Mouse (Mus musculus) hindbrain, embryonic 15.5 days (tissue): ENCODE measurements around the gene Smco3. TPM values are rescaled to one million over a fixed set of nuclear protein-coding genes. Genes with fewer than 3 reads are reported as not detected.
A peak's percentile ranks its signal among the peaks of the same experiment; 100 is the strongest.

Experiments
- ATAC-seq: fragments of 200-750 bp; cut with Nextera tagmentation; 2 replicates; pipeline ENCODE4 v1.8.0; 2017; ENCODE audit warnings: low read depth, moderate number of reproducible peaks, moderate TSS enrichment; ENCODE audit not compliant: low FRiP score
- H3K27ac ChIP-seq: fragments of 300-500 bp; sonication (generic); replicated peaks from 2 replicates; pipeline ENCODE4 v1.5.1; 2015; ENCODE audit warnings: mild to moderate bottlenecking, inconsistent platforms
- H3K27me3 ChIP-seq: fragments of 300-500 bp; sonication (generic); 2 replicates; pipeline ENCODE4 v1.6.1; 2015; ENCODE audit warnings: control low read depth, inconsistent platforms
- H3K36me3 ChIP-seq: fragments of 300-500 bp; sonication (generic); 2 replicates; pipeline ENCODE4 v1.6.1; 2015; ENCODE audit warnings: control low read depth, inconsistent platforms
- H3K4me1 ChIP-seq: fragments of 300-500 bp; sonication (generic); replicated peaks from 2 replicates; pipeline ENCODE4 v1.6.1; 2015; ENCODE audit warnings: control low read depth, inconsistent platforms
- H3K4me2 ChIP-seq: fragments of 300-500 bp; sonication (generic); 2 replicates; pipeline ENCODE4 v1.6.1; 2015; ENCODE audit warnings: moderate library complexity, mild to moderate bottlenecking, inconsistent platforms
- H3K4me3 ChIP-seq: fragments of 300-500 bp; sonication (generic); 2 replicates; pipeline ENCODE4 v1.5.1; 2015; ENCODE audit warnings: mild to moderate bottlenecking, inconsistent platforms
- H3K9ac ChIP-seq: fragments of 300-500 bp; sonication (generic); 2 replicates; pipeline ENCODE4 v1.6.1; 2015; ENCODE audit warnings: inconsistent platforms
- H3K9me3 ChIP-seq: fragments of 300-500 bp; sonication (generic); 2 replicates; pipeline ENCODE4 v1.6.1; 2016; ENCODE audit warnings: control low read depth, inconsistent platforms
- WGBS: fragments of 180-500 bp; shearing (Covaris S2); methylation state at CpG from one replicate; pipeline ENCODE4 v1.1.7; 2015; 5-methylcytosine and 5-hydroxymethylcytosine counted together
- polyA plus RNA-seq: library from polyadenylated mRNA; unstranded; fragments of >200 nt; fragmentation: Nextera tagmentation; extraction: Ambion mirVana; gene quantifications from 2 replicates; pipeline ENCODE4 v1.2.1, GENCODE M21; 2015

Smco3 gene
- polyA plus RNA-seq, 1 experiment from 2014 or later = 1.4 TPM

GRCm38 (mm10) chr6:136844903-136845302, 9.7 kb upstream of the Smco3 start:
- Histone ChIP-seq H3K27me3 (no peaks in the 10 kb centered on the region), H3K9me3 (no peaks in the 10 kb centered on the region), H3K4me1 (no peaks in the 10 kb centered on the region), H3K36me3 (no peaks in the 10 kb centered on the region), H3K4me2 (no peak overlapping the region), H3K9ac (no peak overlapping the region), H3K27ac (no peak overlapping the region), H3K4me3 (no peak overlapping the region)
- WGBS = 56% methylated on average over 2 of the region's 2 CpGs
- ATAC-seq = no peak

GRCm38 (mm10) chr6:136837323-136837722, 2.1 kb upstream of the Smco3 start:
- Histone ChIP-seq H3K9me3 (no peaks in the 10 kb centered on the region), H3K36me3 (no peaks in the 10 kb centered on the region), H3K27me3 (no peaks in the 10 kb centered on the region), H3K4me3 (no peak overlapping the region), H3K4me2 (no peak overlapping the region), H3K4me1 (no peaks in the 10 kb centered on the region), H3K9ac (no peak overlapping the region), H3K27ac (no peak overlapping the region)
- 87% methylated on average over 3 of the region's 3 CpGs for WGBS
- ATAC-seq = no peak

GRCm38 (mm10) chr6:136831712-136832111, 3.5 kb downstream of the Smco3 start:
- WGBS = 81% methylated on average over 5 of the region's 5 CpGs
- Histone ChIP-seq H3K9me3 (no peaks in the 10 kb centered on the region), H3K9ac (no peak overlapping the region), H3K4me3 (no peak overlapping the region), H3K27ac (no peak overlapping the region), H3K36me3 (no peaks in the 10 kb centered on the region), H3K4me1 (peaks cover 12% of the 10 kb centered on the region), H3K4me2 (no peak overlapping the region), H3K27me3 (peaks cover 10% of the 10 kb centered on the region; the same call in 1 of the 2 replicates)
- ATAC-seq = no peak

GRCm38 (mm10) chr6:136828681-136829080, 6.6 kb downstream of the Smco3 start:
- Histone ChIP-seq H3K27me3 (peaks cover 10% of the 10 kb centered on the region; the same call in 1 of the 2 replicates), H3K9me3 (no peaks in the 10 kb centered on the region), H3K4me2 (peak overlapping the region; percentile 69), H3K4me1 (peaks cover 15% of the 10 kb centered on the region), H3K4me3 (peak overlapping the region; percentile 93), H3K9ac (peak overlapping the region; percentile 60), H3K27ac (peak overlapping the region; percentile 96), H3K36me3 (peaks cover 18% of the 10 kb centered on the region)
- WGBS = 38% methylated on average over 4 of the region's 4 CpGs
- ATAC-seq = no peak

- Histone ChIP-seq H3K4me2 (peak within 1 kb of the TSS; percentile 73), H3K27me3 (peaks cover 10% of the 10 kb centered on the region; the same call in 1 of the 2 replicates), H3K4me1 (peaks cover 15% of the 10 kb centered on the region), H3K27ac (peak within 1 kb of the TSS; percentile 96), H3K4me3 (peak within 1 kb of the TSS; percentile 93), H3K36me3 (peaks cover 20% of the 10 kb centered on the region), H3K9me3 (no peaks in the 10 kb centered on the region), H3K9ac (peak within 1 kb of the TSS; percentile 98)
- ATAC-seq = peak; percentile 100
- WGBS = under 1% methylated on average over 45 of the region's 45 CpGs
Observed at GRCm38 (mm10) chr6:136827881-136828561, 7.2 kb downstream of the Smco3 start, which contains the start of gene Wbp11. TSS of gene Wbp11 (minus strand) at chr6:136828233.

- H3K36me3 ChIP-seq = peaks cover 25% of the 10 kb centered on the region
- ATAC-seq = no peak
- H3K9me3 ChIP-seq = no peaks in the 10 kb centered on the region
- H3K27ac ChIP-seq = peak within 1 kb of the TSS; percentile 96
- peak within 1 kb of the TSS; percentile 98 for H3K9ac ChIP-seq
- H3K4me3 ChIP-seq = peak within 1 kb of the TSS; percentile 93
- H3K27me3 ChIP-seq = peaks cover 10% of the 10 kb centered on the region; the same call in 1 of the 2 replicates
- H3K4me1 ChIP-seq = peaks cover 15% of the 10 kb centered on the region
- under 1% methylated on average over 34 of the region's 34 CpGs for WGBS
- peak within 1 kb of the TSS; percentile 73 for H3K4me2 ChIP-seq
Observed at GRCm38 (mm10) chr6:136827516-136827880, 7.8 kb downstream of the Smco3 start, which contains the start of gene BC049715. TSS of gene BC049715 (plus strand) at chr6:136827626.

GRCm38 (mm10) chr6:136827116-136827515, 8.1 kb downstream of the Smco3 start:
- no peaks in the 10 kb centered on the region for H3K9me3 ChIP-seq
- peak overlapping the region; percentile 73 for H3K4me2 ChIP-seq
- no peak overlapping the region for H3K27ac ChIP-seq
- peaks cover 10% of the 10 kb centered on the region; the same call in 1 of the 2 replicates for H3K27me3 ChIP-seq
- H3K4me1 ChIP-seq = peaks cover 15% of the 10 kb centered on the region
- WGBS = 24% methylated on average over 7 of the region's 7 CpGs
- H3K36me3 ChIP-seq = peaks cover 29% of the 10 kb centered on the region
- no peak for ATAC-seq
- H3K4me3 ChIP-seq = peak overlapping the region; percentile 93
- H3K9ac ChIP-seq = peak overlapping the region; percentile 98

GRCm38 (mm10) chr6:136824987-136825386, 10.3 kb downstream of the Smco3 start:
- Histone ChIP-seq H3K36me3 (peaks cover 50% of the 10 kb centered on the region), H3K9ac (no peak overlapping the region), H3K4me1 (peaks cover 15% of the 10 kb centered on the region), H3K27ac (no peak overlapping the region), H3K4me2 (no peak overlapping the region), H3K4me3 (no peak overlapping the region), H3K9me3 (no peaks in the 10 kb centered on the region), H3K27me3 (no peaks in the 10 kb centered on the region)
- no peak for ATAC-seq
- 93% methylated on average over 8 of the region's 8 CpGs for WGBS

GRCm38 (mm10) chr6:136821086-136821485, 14.2 kb downstream of the Smco3 start:
- Histone ChIP-seq H3K4me3 (no peak overlapping the region), H3K27ac (no peak overlapping the region), H3K9ac (no peak overlapping the region), H3K27me3 (no peaks in the 10 kb centered on the region), H3K4me1 (no peaks in the 10 kb centered on the region), H3K9me3 (no peaks in the 10 kb centered on the region), H3K36me3 (peaks cover 86% of the 10 kb centered on the region), H3K4me2 (no peak overlapping the region)
- WGBS = 95% methylated on average over 17 of the region's 18 CpGs
- ATAC-seq = no peak

GRCm38 (mm10) chr6:136820381-136820780, 14.9 kb downstream of the Smco3 start:
- H3K4me3 ChIP-seq = no peak overlapping the region
- ATAC-seq = 0 out of 2 replicates have a peak, but pooled peaks have one; percentile 23
- no peak overlapping the region for H3K27ac ChIP-seq
- H3K36me3 ChIP-seq = peaks cover 86% of the 10 kb centered on the region
- H3K9ac ChIP-seq = no peak overlapping the region
- H3K4me1 ChIP-seq = no peaks in the 10 kb centered on the region
- WGBS = 97% methylated on average over 21 of the region's 21 CpGs
- no peaks in the 10 kb centered on the region for H3K27me3 ChIP-seq
- H3K9me3 ChIP-seq = no peaks in the 10 kb centered on the region
- H3K4me2 ChIP-seq = no peak overlapping the region

GRCm38 (mm10) chr6:136817549-136817948, 17.7 kb downstream of the Smco3 start:
- H3K9ac ChIP-seq = no peak overlapping the region
- H3K9me3 ChIP-seq = no peaks in the 10 kb centered on the region
- peaks cover 80% of the 10 kb centered on the region for H3K36me3 ChIP-seq
- H3K4me2 ChIP-seq = no peak overlapping the region
- H3K4me1 ChIP-seq = no peaks in the 10 kb centered on the region
- H3K27me3 ChIP-seq = no peaks in the 10 kb centered on the region
- H3K27ac ChIP-seq = no peak overlapping the region
- no peak for ATAC-seq
- no peak overlapping the region for H3K4me3 ChIP-seq
- WGBS = 90% methylated on average over 3 of the region's 3 CpGs

- no peak for ATAC-seq
- Histone ChIP-seq H3K4me2 (no peak overlapping the region), H3K9ac (no peak overlapping the region), H3K36me3 (peaks cover 79% of the 10 kb centered on the region), H3K27me3 (no peaks in the 10 kb centered on the region), H3K27ac (no peak overlapping the region), H3K4me3 (no peak overlapping the region), H3K9me3 (no peaks in the 10 kb centered on the region), H3K4me1 (no peaks in the 10 kb centered on the region)
- 92% methylated on average over 21 of the region's 21 CpGs for WGBS
Observed at GRCm38 (mm10) chr6:136816826-136817225, 18.4 kb downstream of the Smco3 start.
